Mouse (Mus musculus): ENCODE results near the gene Pwwp2a. TPM values are rescaled to one million over a fixed set of nuclear protein-coding genes. Genes with fewer than 3 reads are reported as not detected.

Gene Pwwp2a
- polyA plus RNA-seq, 1 experiment from 2014 or later = 31.5 TPM

GRCm38 (mm10) chr11:43667038-43667745 lies 14.6 kb upstream of the Pwwp2a start:
- H3K4me3 ChIP-seq = no peak overlapping the region
- peak; percentile 74 for ATAC-seq (ENCODE audit: low FRiP score, low read depth)
- peak overlapping the region; percentile 7; the same call in 1 of the 2 replicates for H3K27ac ChIP-seq (replicated peaks)
- 33% methylated on average over 19 of the region's 19 CpGs for WGBS
- H3K27me3 ChIP-seq = no peaks in the 10 kb centered on the region
- H3K4me2 ChIP-seq = no peak overlapping the region
- peaks cover 8% of the 10 kb centered on the region; the same call in 1 of the 2 replicates for H3K4me1 ChIP-seq (replicated peaks)
- H3K9ac ChIP-seq = no peak overlapping the region
- H3K9me3 ChIP-seq = no peaks in the 10 kb centered on the region
- no peaks in the 10 kb centered on the region for H3K36me3 ChIP-seq

GRCm38 (mm10) chr11:43682415-43683217 lies 818 bp downstream of the Pwwp2a start:
- Histone ChIP-seq H3K9me3 (no peaks in the 10 kb centered on the region), H3K27me3 (no peaks in the 10 kb centered on the region), H3K36me3 (0 out of 2 replicates have a peak, but pooled peaks cover 5% of the 10 kb centered on the region), H3K4me3 (peak overlapping the region; percentile 85), H3K9ac (peak overlapping the region; percentile 93), H3K4me2 (peak overlapping the region; percentile 68), H3K4me1 (replicated peaks) (peaks cover 43% of the 10 kb centered on the region), H3K27ac (replicated peaks) (peak overlapping the region; percentile 98)
- peak; percentile 40 for ATAC-seq (ENCODE audit: low FRiP score, low read depth)
- WGBS = under 1% methylated on average over 71 of the region's 72 CpGs

GRCm38 (mm10) chr11:43688850-43689249 lies 7.1 kb downstream of the Pwwp2a start:
- Histone ChIP-seq H3K9ac (no peak overlapping the region), H3K4me2 (no peak overlapping the region), H3K27ac (replicated peaks) (no peak overlapping the region), H3K27me3 (no peaks in the 10 kb centered on the region), H3K9me3 (no peaks in the 10 kb centered on the region), H3K4me3 (no peak overlapping the region), H3K36me3 (peaks cover 42% of the 10 kb centered on the region), H3K4me1 (replicated peaks) (peaks cover 26% of the 10 kb centered on the region)
- 57% methylated on average over 1 of the region's 1 CpGs for WGBS
- no peak for ATAC-seq (ENCODE audit: low FRiP score, low read depth)

GRCm38 (mm10) chr11:43696623-43697022 lies 14.8 kb downstream of the Pwwp2a start:
- H3K4me1 ChIP-seq (replicated peaks) = no peaks in the 10 kb centered on the region
- H3K4me2 ChIP-seq = no peak overlapping the region
- H3K9ac ChIP-seq = no peak overlapping the region
- H3K9me3 ChIP-seq = no peaks in the 10 kb centered on the region
- peaks cover 22% of the 10 kb centered on the region for H3K36me3 ChIP-seq
- ATAC-seq (ENCODE audit: low FRiP score, low read depth) = no peak
- WGBS = 69% methylated on average over 4 of the region's 4 CpGs
- no peaks in the 10 kb centered on the region for H3K27me3 ChIP-seq
- no peak overlapping the region for H3K4me3 ChIP-seq
- no peak overlapping the region for H3K27ac ChIP-seq (replicated peaks)

GRCm38 (mm10) chr11:43698621-43699020 lies 16.8 kb downstream of the Pwwp2a start:
- Histone ChIP-seq H3K27ac (replicated peaks) (no peak overlapping the region), H3K27me3 (no peaks in the 10 kb centered on the region), H3K9me3 (no peaks in the 10 kb centered on the region), H3K9ac (no peak overlapping the region), H3K36me3 (peaks cover 8% of the 10 kb centered on the region; the same call in 1 of the 2 replicates), H3K4me3 (no peak overlapping the region), H3K4me2 (no peak overlapping the region), H3K4me1 (replicated peaks) (no peaks in the 10 kb centered on the region)
- 89% methylated on average over 5 of the region's 5 CpGs for WGBS
- no peak for ATAC-seq (ENCODE audit: low FRiP score, low read depth)

- H3K36me3 ChIP-seq = peaks cover 13% of the 10 kb centered on the region
- ATAC-seq (ENCODE audit: low FRiP score, low read depth) = no peak
- no peaks in the 10 kb centered on the region for H3K27me3 ChIP-seq
- H3K27ac ChIP-seq (replicated peaks) = no peak overlapping the region
- H3K9ac ChIP-seq = no peak overlapping the region
- H3K4me2 ChIP-seq = no peak overlapping the region
- H3K4me3 ChIP-seq = no peak overlapping the region
- H3K4me1 ChIP-seq (replicated peaks) = no peaks in the 10 kb centered on the region
- WGBS = 99% methylated on average over 3 of the region's 3 CpGs
- no peaks in the 10 kb centered on the region for H3K9me3 ChIP-seq
Measured at GRCm38 (mm10) chr11:43700291-43700690, 18.5 kb downstream of the Pwwp2a start.

GRCm38 (mm10) chr11:43703552-43703951 lies 21.8 kb downstream of the Pwwp2a start:
- Histone ChIP-seq H3K4me2 (no peak overlapping the region), H3K36me3 (peaks cover 24% of the 10 kb centered on the region), H3K27me3 (no peaks in the 10 kb centered on the region), H3K4me1 (replicated peaks) (no peaks in the 10 kb centered on the region), H3K4me3 (no peak overlapping the region), H3K9me3 (no peaks in the 10 kb centered on the region), H3K27ac (replicated peaks) (no peak overlapping the region), H3K9ac (no peak overlapping the region)
- WGBS = 73% methylated on average over 1 of the region's 1 CpGs
- no peak for ATAC-seq (ENCODE audit: low FRiP score, low read depth)

- H3K9me3 ChIP-seq = no peaks in the 10 kb centered on the region
- no peaks in the 10 kb centered on the region for H3K27me3 ChIP-seq
- no peak overlapping the region for H3K4me3 ChIP-seq
- H3K27ac ChIP-seq (replicated peaks) = no peak overlapping the region
- ATAC-seq (ENCODE audit: low FRiP score, low read depth) = no peak
- no peak overlapping the region for H3K4me2 ChIP-seq
- no peak overlapping the region for H3K9ac ChIP-seq
- peaks cover 24% of the 10 kb centered on the region for H3K36me3 ChIP-seq
- H3K4me1 ChIP-seq (replicated peaks) = no peaks in the 10 kb centered on the region
- 86% methylated on average over 10 of the region's 10 CpGs for WGBS
Measured at GRCm38 (mm10) chr11:43705751-43706150, 24.0 kb downstream of the Pwwp2a start.

GRCm38 (mm10) chr11:43708409-43708808 lies 26.6 kb downstream of the Pwwp2a start:
- Histone ChIP-seq H3K27ac (replicated peaks) (no peak overlapping the region), H3K9ac (no peak overlapping the region), H3K27me3 (no peaks in the 10 kb centered on the region), H3K36me3 (peaks cover 19% of the 10 kb centered on the region), H3K9me3 (no peaks in the 10 kb centered on the region), H3K4me3 (no peak overlapping the region), H3K4me2 (no peak overlapping the region), H3K4me1 (replicated peaks) (no peaks in the 10 kb centered on the region)
- 96% methylated on average over 2 of the region's 2 CpGs for WGBS
- no peak for ATAC-seq (ENCODE audit: low FRiP score, low read depth)

- no peak for ATAC-seq (ENCODE audit: low FRiP score, low read depth)
- H3K27ac ChIP-seq (replicated peaks) = no peak overlapping the region
- H3K9ac ChIP-seq = no peak overlapping the region
- no peak overlapping the region for H3K4me2 ChIP-seq
- WGBS = 85% methylated on average over 4 of the region's 4 CpGs
- no peaks in the 10 kb centered on the region for H3K27me3 ChIP-seq
- H3K4me1 ChIP-seq (replicated peaks) = no peaks in the 10 kb centered on the region
- H3K9me3 ChIP-seq = no peaks in the 10 kb centered on the region
- no peak overlapping the region for H3K4me3 ChIP-seq
- H3K36me3 ChIP-seq = peaks cover 8% of the 10 kb centered on the region
Measured at GRCm38 (mm10) chr11:43712178-43712577, 30.4 kb downstream of the Pwwp2a start.

GRCm38 (mm10) chr11:43723411-43723810 lies 41.6 kb downstream of the Pwwp2a start:
- Histone ChIP-seq H3K4me3 (no peak overlapping the region), H3K4me1 (replicated peaks) (no peaks in the 10 kb centered on the region), H3K4me2 (no peak overlapping the region), H3K27me3 (no peaks in the 10 kb centered on the region), H3K9ac (no peak overlapping the region), H3K9me3 (no peaks in the 10 kb centered on the region), H3K36me3 (peaks cover 19% of the 10 kb centered on the region), H3K27ac (replicated peaks) (no peak overlapping the region)
- WGBS = 88% methylated on average over 3 of the region's 3 CpGs
- ATAC-seq (ENCODE audit: low FRiP score, low read depth) = no peak

- no peaks in the 10 kb centered on the region for H3K9me3 ChIP-seq
- peaks cover 22% of the 10 kb centered on the region for H3K36me3 ChIP-seq
- no peak overlapping the region for H3K9ac ChIP-seq
- H3K4me1 ChIP-seq (replicated peaks) = no peaks in the 10 kb centered on the region
- 90% methylated on average over 7 of the region's 7 CpGs for WGBS
- H3K4me2 ChIP-seq = no peak overlapping the region
- H3K27ac ChIP-seq (replicated peaks) = no peak overlapping the region
- H3K27me3 ChIP-seq = no peaks in the 10 kb centered on the region
- ATAC-seq (ENCODE audit: low FRiP score, low read depth) = no peak
- H3K4me3 ChIP-seq = no peak overlapping the region
Measured at GRCm38 (mm10) chr11:43727796-43728195, 46.0 kb downstream of the Pwwp2a start.

Data from hindbrain, embryonic 15.5 days (tissue).